Mouse (Mus musculus): ENCODE results near the gene Fam178b.
A peak's percentile ranks its signal among the peaks of the same experiment; 100 is the strongest.

Fam178b gene

GRCm38 (mm10) chr1:36682620-36683355, at the start of gene Fam178b:
Fam178b (minus strand) TSS chr1:36683183.
- no peak for DNase-seq (ENCODE audit: low spot score in 2 of 2)

- DNase-seq (ENCODE audit: low spot score in 2 of 2), result no peak
These were observed 41.1 kb upstream of the Fam178b start for GRCm38 (mm10) chr1:36724057-36724431.

GRCm38 (mm10) chr1:36723146-36724056, 40.4 kb upstream of the Fam178b start:
- DNase-seq (ENCODE audit: low spot score in 2 of 2), result no peak

- no peak for DNase-seq (ENCODE audit: low spot score in 2 of 2)
These were observed 35.8 kb upstream of the Fam178b start for GRCm38 (mm10) chr1:36718786-36719185.

GRCm38 (mm10) chr1:36714311-36714710, 31.3 kb upstream of the Fam178b start, which contains the start of gene Actr1b:
Actr1b (minus strand) TSS chr1:36714422.
- no peak for DNase-seq (ENCODE audit: low spot score in 2 of 2)

- DNase-seq (ENCODE audit: low spot score in 2 of 2), result no peak
These were observed 28.1 kb upstream of the Fam178b start for GRCm38 (mm10) chr1:36711104-36711503.

GRCm38 (mm10) chr1:36709854-36710280, 26.9 kb upstream of the Fam178b start, which contains the start of gene 4933424G06Rik:
4933424G06Rik (plus strand) TSS chr1:36710149.
- peak; percentile 96 to 98 for DNase-seq (ENCODE audit: low spot score in 2 of 2)

- peak; percentile 10 to 18 for DNase-seq (ENCODE audit: low spot score in 2 of 2)
These were observed 26.3 kb upstream of the Fam178b start for GRCm38 (mm10) chr1:36709055-36709853.

GRCm38 (mm10) chr1:36708626-36709025, 25.6 kb upstream of the Fam178b start:
- DNase-seq (ENCODE audit: low spot score in 2 of 2), result no peak

GRCm38 (mm10) chr1:36707797-36708196, 24.8 kb upstream of the Fam178b start:
- DNase-seq (ENCODE audit: low spot score in 2 of 2), result no peak

GRCm38 (mm10) chr1:36707166-36707565, 24.2 kb upstream of the Fam178b start:
- no peak for DNase-seq (ENCODE audit: low spot score in 2 of 2)

- DNase-seq (ENCODE audit: low spot score in 2 of 2), result no peak
These were observed 14.0 kb upstream of the Fam178b start for GRCm38 (mm10) chr1:36697030-36697429.

- DNase-seq (ENCODE audit: low spot score in 2 of 2), result no peak
These were observed 13.4 kb upstream of the Fam178b start for GRCm38 (mm10) chr1:36696411-36696810.

GRCm38 (mm10) chr1:36694871-36695270, 11.9 kb upstream of the Fam178b start:
- no peak for DNase-seq (ENCODE audit: low spot score in 2 of 2)

- DNase-seq (ENCODE audit: low spot score in 2 of 2), result peak; percentile 92 to 97
These were observed 8.5 kb upstream of the Fam178b start, which contains the start of gene Cox5b for GRCm38 (mm10) chr1:36691271-36692155. Cox5b (plus strand) TSS chr1:36691449.

GRCm38 (mm10) chr1:36690671-36691235, 7.8 kb upstream of the Fam178b start:
- no peak for DNase-seq (ENCODE audit: low spot score in 2 of 2)

- peak; percentile 77 to 80 for DNase-seq (ENCODE audit: low spot score in 2 of 2)
These were observed 956 bp upstream of the Fam178b start for GRCm38 (mm10) chr1:36683810-36684467.

- no peak for DNase-seq (ENCODE audit: low spot score in 2 of 2)
These were observed 2.1 kb downstream of the Fam178b start for GRCm38 (mm10) chr1:36680893-36681292.

GRCm38 (mm10) chr1:36674936-36675335, 8.0 kb downstream of the Fam178b start:
- no peak for DNase-seq (ENCODE audit: low spot score in 2 of 2)

Data from urinary bladder, postnatal 36 days (tissue).